Mouse (Mus musculus) olfactory bulb, adult 2 months (tissue): ENCODE results near the gene Slc25a38.

ENCODE experiments used
- CTCF ChIP-seq: fragments of 200-500 bp; IDR thresholded peaks from 2 replicates; pipeline ENCODE4 v1.5.1; 2012; ENCODE audit warnings: low read depth, mild to moderate bottlenecking, low read length, moderate library complexity; ENCODE audit not compliant: insufficient read depth
- POLR2A ChIP-seq: fragments of 200-500 bp; IDR thresholded peaks from 2 replicates; pipeline ENCODE4 v1.6.1; 2012; ENCODE audit warnings: mild to moderate bottlenecking, low read depth, low read length, moderate library complexity; ENCODE audit not compliant: insufficient read depth

DNA sequence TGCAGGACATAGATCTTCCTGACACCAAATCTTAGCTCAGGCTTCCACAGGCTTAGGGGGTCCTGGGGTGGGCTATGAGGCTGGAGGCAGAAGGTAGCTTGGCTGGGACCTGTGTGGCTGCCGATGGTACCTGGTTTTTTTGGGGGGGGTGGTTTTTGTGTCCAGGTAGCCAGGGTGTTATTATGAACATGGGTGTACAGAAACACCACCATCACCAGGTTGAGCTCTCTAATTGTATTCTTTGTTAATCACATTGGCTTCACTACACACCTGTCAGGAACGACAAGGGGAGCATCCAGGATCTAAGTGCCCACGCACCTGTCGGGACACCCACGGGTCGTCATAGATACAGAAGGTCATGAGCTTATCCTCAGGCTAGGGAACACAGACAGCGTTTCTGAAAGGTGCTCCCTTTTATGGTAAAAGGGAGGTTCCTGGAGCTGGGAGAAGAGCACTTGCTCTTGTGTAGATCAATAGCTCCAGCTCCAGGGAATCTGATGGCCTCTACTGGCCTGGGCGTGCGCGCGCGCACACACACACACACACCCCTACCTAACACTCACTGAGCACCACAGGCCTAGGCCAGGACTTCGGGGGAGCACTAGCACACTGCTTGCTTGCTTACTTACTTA is 24.5 kb downstream of the Slc25a38 start:
- TF ChIP-seq POLR2A, result no peak
- no peak for TF ChIP-seq CTCF
